Mouse (Mus musculus) thymus, postnatal 4 days (tissue): ENCODE measurements around the gene Olfr1033.
"Not testable (repeated sequence)": the region's sequence is repeated elsewhere in the genome, so short reads cannot be mapped to it uniquely, and the experiment has no call there.

Experiments
- DNase-seq: peaks from one replicate; pipeline ENCODE4 v3.0.0; 2021

The Olfr1033 gene

GRCm38 (mm10) chr2:86020406-86020805 is at the start of gene Olfr1033:
Gene Olfr1033, plus strand, starts transcription at chr2:86020633.
- peak; percentile 4 for DNase-seq

GRCm38 (mm10) chr2:85973595-85973994 is 46.8 kb upstream of the Olfr1033 start, which contains the start of gene Olfr1029:
Gene Olfr1029, plus strand, starts transcription at chr2:85973895.
- DNase-seq, result no peak

GRCm38 (mm10) chr2:85978976-85979375 is 41.5 kb upstream of the Olfr1033 start, which contains the start of gene Olfr1030:
Gene Olfr1030, plus strand, starts transcription at chr2:85979276.
- DNase-seq, result no peak

DNA sequence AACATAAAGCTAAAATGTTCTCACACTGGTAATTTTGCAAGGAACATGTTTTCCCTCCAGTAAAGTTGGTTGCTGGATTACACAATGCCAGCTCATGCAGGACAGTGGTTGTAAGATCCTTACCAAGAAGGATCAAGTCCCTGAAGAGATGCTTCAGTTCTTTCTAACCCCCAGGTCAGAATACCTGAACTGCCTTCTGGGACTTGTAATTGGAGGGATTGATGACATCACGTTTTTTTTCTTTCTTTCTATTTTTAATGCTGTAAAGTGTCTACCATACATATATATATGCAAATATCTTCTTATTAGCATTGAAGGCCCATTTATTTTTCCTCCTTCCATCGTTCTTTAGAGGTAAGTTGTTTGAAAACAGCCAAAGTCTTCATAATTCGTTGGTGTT is 30.4 kb upstream of the Olfr1033 start, which contains the start of gene Olfr1031:
Olfr1031 (plus strand) TSS at position 301 of the 400 bp plus-strand sequence.
- no peak for DNase-seq

DNA sequence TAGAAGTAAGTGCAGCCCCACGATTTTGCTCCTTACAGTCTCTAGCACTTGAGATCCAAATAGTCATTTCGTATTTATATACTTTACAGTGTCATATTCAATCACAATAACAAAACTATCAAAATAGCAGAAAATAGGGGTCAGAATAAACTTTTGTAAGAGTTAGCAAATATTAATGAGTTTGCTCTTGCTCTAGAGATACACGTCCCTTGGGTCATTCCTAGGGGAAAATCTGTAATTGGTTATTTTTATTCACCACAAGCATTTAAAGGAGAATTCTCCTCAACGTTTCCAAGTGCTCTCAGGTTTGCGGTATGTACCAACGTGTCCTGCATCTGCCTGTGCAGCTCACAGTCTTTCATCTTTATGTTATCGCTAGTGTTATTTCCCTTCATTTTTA is 15.2 kb upstream of the Olfr1033 start, which contains the start of gene Olfr1032:
Olfr1032 (plus strand) TSS at position 301 of the 400 bp plus-strand sequence.
- no peak for DNase-seq

- not testable (repeated sequence) for DNase-seq
These were observed 1.1 kb downstream of the Olfr1033 start for GRCm38 (mm10) chr2:86021518-86021917.

DNA sequence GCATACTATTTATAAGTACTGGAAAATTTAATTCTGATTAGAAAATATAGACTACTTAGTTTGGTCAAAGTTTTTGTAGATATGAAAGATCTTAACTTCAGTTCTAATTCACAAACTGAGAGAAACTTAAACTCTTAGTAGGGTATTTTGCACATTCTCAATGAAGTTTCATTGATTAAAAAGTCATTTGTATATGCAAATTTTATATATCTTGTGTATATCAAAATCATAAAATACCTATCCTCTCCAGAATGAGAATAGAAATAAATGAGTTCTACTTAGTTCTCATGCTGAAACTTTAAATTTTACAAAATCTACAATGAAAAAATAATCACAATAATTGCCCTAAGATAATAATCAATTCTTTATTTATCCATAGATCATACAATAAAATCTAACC is 25.1 kb downstream of the Olfr1033 start, which contains the start of gene Olfr1034:
Olfr1034 (plus strand) TSS at position 301 of the 400 bp plus-strand sequence.
- DNase-seq, result no peak

DNA sequence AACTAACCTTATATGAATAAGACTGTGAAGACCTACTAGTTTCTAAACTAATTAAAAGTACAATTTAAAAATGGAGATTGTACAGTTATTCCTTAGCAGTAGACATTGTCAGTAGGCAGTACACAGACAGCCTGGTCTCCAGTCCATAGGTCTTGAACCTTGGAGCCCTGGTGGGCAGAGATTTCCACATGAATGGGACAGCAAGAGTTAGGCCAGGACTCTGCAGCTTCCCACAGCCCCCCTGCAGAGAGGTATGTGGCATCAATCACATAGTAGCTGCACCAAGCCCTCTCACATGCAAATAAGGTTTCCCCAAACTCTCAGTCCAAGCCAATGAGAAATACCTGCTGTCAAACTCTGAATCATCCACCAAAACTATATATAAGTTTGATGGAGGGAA is 30.3 kb downstream of the Olfr1033 start:
- not testable (repeated sequence) for DNase-seq

DNA sequence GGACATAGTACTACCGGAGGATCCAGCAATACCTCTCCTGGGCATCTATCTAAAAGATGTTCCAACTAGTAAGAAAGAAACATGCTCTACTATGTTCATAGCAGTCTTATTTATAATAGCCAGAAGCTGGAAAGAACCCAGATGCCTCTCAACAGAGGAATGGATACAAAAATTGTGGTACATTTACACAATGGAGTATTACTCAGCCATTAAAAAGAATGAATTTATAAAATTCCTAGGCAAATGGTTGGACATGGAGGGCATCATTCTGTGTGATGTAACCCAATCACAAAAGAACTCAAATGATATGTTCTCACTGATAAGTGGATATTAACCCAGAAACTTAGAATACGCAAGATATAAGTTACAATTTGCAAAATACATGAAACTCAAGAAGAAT is 43.3 kb downstream of the Olfr1033 start:
- DNase-seq, result not testable (repeated sequence)

- DNase-seq, result no peak
These were observed 49.8 kb downstream of the Olfr1033 start for GRCm38 (mm10) chr2:86070189-86070588.

GRCm38 (mm10) chr2:86073692-86074091 is 53.3 kb downstream of the Olfr1033 start, which contains the start of gene Olfr1036:
Gene Olfr1036, plus strand, starts transcription at chr2:86073992.
- not testable (repeated sequence) for DNase-seq

DNA sequence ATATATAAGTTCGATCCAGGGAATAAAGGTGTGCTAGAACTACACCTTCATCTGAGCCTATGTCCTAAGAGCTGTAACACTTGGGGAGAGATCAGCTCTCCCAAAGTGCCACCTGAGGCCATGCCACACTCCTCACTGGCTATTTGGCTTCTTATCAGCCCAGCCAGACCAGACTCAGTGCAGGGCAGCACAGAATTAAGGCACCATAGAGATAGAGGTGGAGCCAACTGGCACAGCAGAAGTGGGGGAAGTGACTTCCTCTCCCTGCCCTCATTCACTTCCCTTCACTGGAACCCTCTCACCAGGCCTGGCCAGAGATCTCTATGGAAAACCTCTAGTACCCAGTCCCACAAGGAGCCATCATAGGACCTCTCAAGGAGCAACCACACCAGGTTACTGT is 60.0 kb downstream of the Olfr1033 start:
- DNase-seq, result not testable (repeated sequence)

GRCm38 (mm10) chr2:86087285-86087684 is 66.9 kb downstream of the Olfr1033 start, which contains the start of gene Olfr1037:
Gene Olfr1037, minus strand, starts transcription at chr2:86087385.
- no peak for DNase-seq
